Mouse (Mus musculus) kidney, embryonic 14.5 days (tissue): ENCODE data around the gene Hrc. TPM values are rescaled to one million over a fixed set of nuclear protein-coding genes. Genes with fewer than 3 reads are reported as not detected.

Experiments
- ATAC-seq: fragments of 200-750 bp; cut with Nextera tagmentation; 2 replicates; pipeline ENCODE4 v1.8.0; 2017; ENCODE audit warnings: moderate number of reproducible peaks, mild to moderate bottlenecking, moderate TSS enrichment, moderate library complexity; ENCODE audit not compliant: low FRiP score, low TSS enrichment
- H3K27ac ChIP-seq: fragments of 300-500 bp; sonication (generic); 2 replicates; pipeline ENCODE4 v1.5.1; 2014; ENCODE audit warnings: low read depth, mild to moderate bottlenecking, low read length, moderate library complexity, mixed read lengths
- H3K27me3 ChIP-seq: fragments of 300-500 bp; sonication (generic); 2 replicates; pipeline ENCODE4 v1.6.1; 2014; ENCODE audit warnings: mild to moderate bottlenecking, low read length; ENCODE audit not compliant: control insufficient read depth, insufficient read depth
- H3K36me3 ChIP-seq: fragments of 300-500 bp; sonication (generic); 2 replicates; pipeline ENCODE4 v1.6.1; 2014; ENCODE audit warnings: low read length, mixed read lengths; ENCODE audit not compliant: control insufficient read depth, insufficient read depth
- H3K4me1 ChIP-seq: fragments of 300-500 bp; sonication (generic); 2 replicates; pipeline ENCODE4 v1.6.1; 2014; ENCODE audit warnings: low read length, mixed read lengths; ENCODE audit not compliant: control insufficient read depth, insufficient read depth
- H3K4me2 ChIP-seq: fragments of 300-500 bp; sonication (generic); replicated peaks from 2 replicates; pipeline ENCODE4 v1.6.1; 2014; ENCODE audit warnings: low read depth, mild to moderate bottlenecking, low read length
- H3K4me3 ChIP-seq: fragments of 300-500 bp; sonication (generic); 2 replicates; pipeline ENCODE4 v1.5.1; 2014; ENCODE audit warnings: mild to moderate bottlenecking, low read length
- H3K9ac ChIP-seq: fragments of 300-500 bp; sonication (generic); 2 replicates; pipeline ENCODE4 v1.6.1; 2014; ENCODE audit warnings: low read depth, mild to moderate bottlenecking, low read length, moderate library complexity
- H3K9me3 ChIP-seq: fragments of 300-500 bp; sonication (generic); 2 replicates; pipeline ENCODE4 v1.6.1; 2016; ENCODE audit warnings: low read length; ENCODE audit not compliant: control insufficient read depth
- WGBS: fragments of 180-500 bp; shearing (Covaris S2); extraction: QIAGEN DNeasy Blood & Tissue Kit; methylation state at CpG from one replicate; pipeline ENCODE4 v1.1.7; 2014; 5-methylcytosine and 5-hydroxymethylcytosine counted together
- polyA plus RNA-seq: library from polyadenylated mRNA; unstranded; fragments of >200 nt; fragmentation: Nextera tagmentation; extraction: Ambion mirVana; gene quantifications from 2 replicates; pipeline ENCODE4 v1.2.1, GENCODE M21; 2014

Gene Hrc
- polyA plus RNA-seq, 1 experiment from 2014 or later: 2.7 TPM

DNA sequence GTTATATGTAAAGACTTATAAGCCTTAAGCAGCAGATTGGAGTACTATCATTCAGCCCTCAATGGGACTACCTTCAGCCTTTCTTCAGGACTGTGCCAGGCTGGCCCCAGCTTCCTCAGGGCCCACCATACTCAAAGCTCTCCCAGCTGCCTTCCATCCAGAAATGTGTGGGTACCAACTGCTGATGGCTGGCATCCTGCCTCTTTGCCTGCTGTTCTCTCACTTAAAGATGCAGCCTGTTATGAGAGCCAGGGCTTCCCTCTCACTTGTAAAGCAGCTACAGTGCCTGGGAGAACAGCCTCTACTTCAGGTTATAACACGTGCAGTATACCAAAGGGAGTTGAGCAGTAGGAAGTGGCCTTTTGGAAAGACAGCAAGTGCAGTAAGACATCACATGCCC, 41.0 kb downstream of the Hrc start:
- no peak overlapping the region for H3K4me2 ChIP-seq
- no peak overlapping the region for H3K9ac ChIP-seq
- ATAC-seq: no peak

DNA sequence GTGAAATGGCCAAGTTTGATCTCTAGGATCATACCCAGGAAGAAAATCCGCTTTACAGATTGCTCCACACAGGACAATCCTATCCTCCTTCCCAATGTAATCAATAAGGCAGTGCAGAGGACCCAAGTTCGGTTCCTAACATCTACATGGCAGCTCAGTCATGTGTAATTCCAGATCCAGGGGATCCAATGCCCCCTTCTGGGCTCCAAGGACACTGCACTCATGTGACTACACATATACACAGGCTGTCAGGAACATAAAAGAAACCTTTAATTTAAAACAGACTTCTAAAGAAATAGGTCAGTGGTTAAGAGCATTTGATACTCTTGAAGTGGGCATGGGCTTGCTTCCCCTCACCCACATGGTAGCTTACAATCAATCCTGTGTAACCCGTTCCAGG, 51.0 kb downstream of the Hrc start:
- ATAC-seq: no peak
- Histone ChIP-seq H3K36me3 (peaks cover 98% of the 10 kb centered on the region), H3K4me1 (no peaks in the 10 kb centered on the region), H3K9ac (no peak overlapping the region), H3K27me3 (no peaks in the 10 kb centered on the region), H3K9me3 (no peaks in the 10 kb centered on the region), H3K4me2 (no peak overlapping the region), H3K4me3 (no peak overlapping the region), H3K27ac (no peak overlapping the region)
- 88% methylated on average over 3 of the region's 3 CpGs for WGBS

More for the DNA sequence above, 41.0 kb downstream of the Hrc start:
- Histone ChIP-seq H3K27me3 (no peaks in the 10 kb centered on the region), H3K27ac (no peak overlapping the region), H3K4me1 (0 out of 2 replicates have a peak, but pooled peaks cover under 1% of the 10 kb centered on the region), H3K4me3 (no peak overlapping the region), H3K9me3 (no peaks in the 10 kb centered on the region), H3K36me3 (peaks cover 85% of the 10 kb centered on the region)
- WGBS: 97% methylated on average over 1 of the region's 1 CpGs

Other genes starting within 250 kb of the Hrc start
- 301 and 308 TPM in 2 replicates for gene Rcn3, start 243.1 kb upstream of the Hrc start, polyA plus RNA-seq
- gene Fcgrt, start 231.4 kb upstream of the Hrc start, polyA plus RNA-seq: 48.9 and 67.4 TPM in 2 replicates
- 1,882 and 1,923 TPM in 2 replicates for gene Rps11, start 210.9 kb upstream of the Hrc start, polyA plus RNA-seq
- gene Rpl13a, start 206.5 kb upstream of the Hrc start, polyA plus RNA-seq: 1,416 and 1,603 TPM in 2 replicates
- gene Gm45713, start 199.1 kb upstream of the Hrc start, polyA plus RNA-seq: 0.19 and 0.47 TPM in 2 replicates
- gene Flt3l, start 198.9 kb upstream of the Hrc start, polyA plus RNA-seq: 1.0 and 1.3 TPM in 2 replicates
- 101 and 110 TPM in 2 replicates for gene Pih1d1, start 181.0 kb upstream of the Hrc start, polyA plus RNA-seq
- 46.6 and 58.0 TPM in 2 replicates for gene Aldh16a1, start 180.7 kb upstream of the Hrc start, polyA plus RNA-seq
- gene Slc17a7, start 171.3 kb upstream of the Hrc start, polyA plus RNA-seq: 0.10 and 0.28 TPM in 2 replicates
- not detected in 2 replicates for gene Gfy, start 155.7 kb upstream of the Hrc start, polyA plus RNA-seq
- not detected in 2 replicates for gene Pth2, start 154.3 kb upstream of the Hrc start, polyA plus RNA-seq
- gene Ccdc155, start 130.4 kb upstream of the Hrc start, polyA plus RNA-seq: 0.93 and 1.1 TPM in 2 replicates
- gene Dkkl1, start 123.1 kb upstream of the Hrc start, polyA plus RNA-seq: 0.44 and 1.1 TPM in 2 replicates
- gene Tead2, start 119.5 kb upstream of the Hrc start, polyA plus RNA-seq: 206 and 234 TPM in 2 replicates
- gene Cd37, start 96.2 kb upstream of the Hrc start, polyA plus RNA-seq: 0.60 and 1.2 TPM in 2 replicates
- 0.18 and 0.20 TPM in 2 replicates for gene Slc6a16, start 94.2 kb upstream of the Hrc start, polyA plus RNA-seq
- gene Slc6a21, start 57.8 kb upstream of the Hrc start, polyA plus RNA-seq: not detected in 2 replicates
- 10.1 and 11.3 TPM in 2 replicates for gene Trpm4, start 1.5 kb upstream of the Hrc start, polyA plus RNA-seq
- gene Ppfia3, start 31.7 kb downstream of the Hrc start, polyA plus RNA-seq: 6.7 and 7.6 TPM in 2 replicates
- 0.57 and 0.66 TPM in 2 replicates for gene Lin7b, start 35.3 kb downstream of the Hrc start, polyA plus RNA-seq
- gene Snrnp70, start 60.5 kb downstream of the Hrc start, polyA plus RNA-seq: 100 and 171 TPM in 2 replicates
- not detected in 2 replicates for gene Kcna7, start 70.4 kb downstream of the Hrc start, polyA plus RNA-seq
- gene Ntf5, start 78.4 kb downstream of the Hrc start, polyA plus RNA-seq: 1.3 and 1.4 TPM in 2 replicates
- not detected in 2 replicates for gene Lhb, start 85.5 kb downstream of the Hrc start, polyA plus RNA-seq
- gene Gys1, start 99.6 kb downstream of the Hrc start, polyA plus RNA-seq: 21.4 and 35.0 TPM in 2 replicates
- gene Ruvbl2, start 102.8 kb downstream of the Hrc start, polyA plus RNA-seq: 158 and 228 TPM in 2 replicates
- gene Ftl1, start 124.6 kb downstream of the Hrc start, polyA plus RNA-seq: 3,941 and 4,356 TPM in 2 replicates
- gene Bax, start 131.6 kb downstream of the Hrc start, polyA plus RNA-seq: 97.3 and 110 TPM in 2 replicates
- 0.64 and 0.84 TPM in 2 replicates for gene Tulp2, start 146.6 kb downstream of the Hrc start, polyA plus RNA-seq
- gene Gm45808, start 151.5 kb downstream of the Hrc start, polyA plus RNA-seq: not detected in 2 replicates
- 3.3 and 3.5 TPM in 2 replicates for gene Dhdh, start 153.5 kb downstream of the Hrc start, polyA plus RNA-seq
- gene Nucb1, start 175.1 kb downstream of the Hrc start, polyA plus RNA-seq: 141 and 190 TPM in 2 replicates
- gene Ppp1r15a, start 191.0 kb downstream of the Hrc start, polyA plus RNA-seq: 13.4 and 15.7 TPM in 2 replicates
- gene Plekha4, start 191.0 kb downstream of the Hrc start, polyA plus RNA-seq: 4.7 and 5.1 TPM in 2 replicates
- gene Hsd17b14, start 219.6 kb downstream of the Hrc start, polyA plus RNA-seq: 12.8 and 13.5 TPM in 2 replicates
- 61.1 and 73.7 TPM in 2 replicates for gene Bcat2, start 234.9 kb downstream of the Hrc start, polyA plus RNA-seq